ENCODE assay signal across 1 mouse cellular context in genomic region chrX:48124132-48125071, GRCm38 (mm10).
TF ChIP-seq lines count a peak whose summit lies in the region.

No protein-coding gene starts in this region.

TF ChIP-seq in CH12.LX, 34 proteins besides CTCF, POLR2A, EP300 and RAD21:
- TF ChIP-seq SMC3 (IDR thresholded peaks at IDR 0.05; ENCODE audit: low read depth, low read length) (peak; percentile 62), SIN3A (IDR thresholded peaks at IDR 0.05; ENCODE audit: low read length) (no peak)
